Mouse (Mus musculus): ENCODE data around the gene Rnf145.

DNA sequence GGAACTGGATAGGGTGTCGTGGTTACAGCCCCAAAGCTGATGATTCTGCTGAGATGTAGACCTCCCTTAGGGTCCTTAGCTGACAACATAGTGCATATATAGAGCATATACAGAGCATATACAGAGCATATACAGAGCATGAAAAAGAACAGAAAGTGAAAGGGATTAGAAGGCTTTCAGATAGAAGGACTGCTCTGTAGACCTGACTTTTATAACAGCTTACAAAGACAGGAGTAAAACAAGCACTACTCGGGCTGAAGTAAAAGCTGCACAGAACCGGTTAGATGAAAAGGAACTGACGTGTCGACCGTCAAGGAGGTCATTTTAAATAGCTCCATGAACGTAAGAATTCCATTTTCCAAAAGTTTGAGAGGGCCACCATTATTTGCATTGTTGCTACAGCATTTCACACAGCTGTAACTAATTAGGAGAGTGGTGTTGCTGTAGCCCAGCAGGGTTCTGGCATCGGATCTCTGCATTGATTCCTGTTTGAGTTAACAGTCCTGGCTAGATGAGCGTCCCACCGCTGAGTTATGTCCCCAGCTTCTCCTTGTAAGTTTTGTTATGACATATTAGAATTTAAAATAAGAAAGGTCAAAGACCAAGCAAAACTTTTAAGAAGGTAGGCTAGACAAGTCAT is 20.6 kb downstream of the Rnf145 start:
- TF ChIP-seq CTCF (IDR thresholded peaks at IDR 0.05; ENCODE audit: low read depth, low read length): no peak
- TF ChIP-seq GATA1 (IDR thresholded peaks at IDR 0.05; ENCODE audit: borderline replicate concordance, low read length): no peak
- no peak for TF ChIP-seq GATA2 (IDR thresholded peaks at IDR 0.05; ENCODE audit: borderline replicate concordance, low read depth, low read length)
- no peak for TF ChIP-seq TAL1 (conservative IDR thresholded peaks at IDR 0.05; ENCODE audit: low read depth, low read length)

Data from G1E (cell line).